9 mouse cellular contexts compared by ENCODE assay signal in the genomic region with DNA sequence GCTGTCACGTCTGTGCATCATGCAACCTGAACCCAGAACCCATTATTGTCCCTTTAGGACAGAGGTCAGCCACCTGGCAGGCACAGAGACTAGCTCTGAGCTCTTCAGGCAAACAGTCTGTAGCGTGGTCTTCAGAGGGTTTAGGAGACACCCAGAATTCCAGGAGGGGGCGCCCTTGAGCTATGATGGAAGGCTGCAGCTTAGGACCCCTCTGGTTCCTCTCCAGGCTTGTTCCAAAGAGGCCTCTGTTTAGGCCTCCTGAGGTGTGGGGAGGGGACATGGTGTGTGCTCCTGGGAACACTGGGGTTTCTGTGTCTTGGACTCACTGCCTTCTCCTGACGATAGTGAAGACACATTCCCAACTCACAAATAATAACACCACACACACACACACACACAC. TPM values are rescaled to one million over a fixed set of nuclear protein-coding genes. Genes with fewer than 3 reads are reported as not detected.
DNase-seq lines count a peak whose midpoint lies in the region; ATAC-seq lines count a peak whose summit lies in the region.
"Had no signal": no experiment of that assay in that cellular context is flagged by ENCODE, and none has a peak within 500 bp of the region (broad histone marks: within the 10 kb centered on the region; RNA-seq: fewer than 3 reads in every experiment).

No protein-coding gene starts in this region.

- no peak overlapping the region for H3K4me3 ChIP-seq in embryonic facial prominence, embryonic 15.5 days (replicated peaks)
- H3K4me3 ChIP-seq in hindbrain, embryonic 11.5 days (ENCODE audit: low read depth, low read length), result no peak overlapping the region
- H3K4me3 ChIP-seq: myocyte had no signal

- no peak overlapping the region for H3K9ac ChIP-seq in embryonic facial prominence, embryonic 15.5 days
- H3K9ac ChIP-seq in hindbrain, embryonic 11.5 days (ENCODE audit: low read depth, low read length), result no peak overlapping the region

- H3K36me3 ChIP-seq in embryonic facial prominence, embryonic 15.5 days, result no peaks in the 10 kb centered on the region
- no peaks in the 10 kb centered on the region for H3K36me3 ChIP-seq in hindbrain, embryonic 11.5 days (ENCODE audit: control insufficient read depth, insufficient read depth, low read length)

- no peak overlapping the region for H3K4me2 ChIP-seq in embryonic facial prominence, embryonic 15.5 days (replicated peaks)
- no peak overlapping the region for H3K4me2 ChIP-seq in hindbrain, embryonic 11.5 days (replicated peaks; ENCODE audit: low read depth, low read length)

- WGBS in embryonic facial prominence, embryonic 15.5 days, result 18% methylated on average over 4 of the region's 4 CpGs
- WGBS in hindbrain, embryonic 11.5 days, result 17% methylated on average over 4 of the region's 4 CpGs

- ATAC-seq in embryonic facial prominence, embryonic 15.5 days (ENCODE audit: insufficient number of reproducible peaks, low FRiP score, low TSS enrichment, low read depth), result peak; percentile 51; the same call in 1 of the 2 replicates
- ATAC-seq in hindbrain, embryonic 11.5 days (ENCODE audit: low FRiP score), result peak; percentile 73

- peak; percentile 7 for DNase-seq in CD4-positive helper T cell, adult 2 months (ENCODE audit: low read depth, low spot score)
- peak; percentile 75 for DNase-seq in ZHBTc4 (ENCODE audit: low read depth, low spot score)
- peak; percentile 91 for DNase-seq in hindbrain, embryonic 11.5 days (ENCODE audit: low spot score)
- DNase-seq in layer of hippocampus, adult 8-10 months (ENCODE audit: low spot score in 2 of 2), result peak; percentile 37 to 69
- DNase-seq in lung, postnatal 36 days, result peak; percentile 85
- DNase-seq in spleen, postnatal 10 days (ENCODE audit: low spot score in 2 of 2), result peak; percentile 31 to 80
- DNase-seq in Muller cell, postnatal 12 days (ENCODE audit: inconsistent ontology term), result no peak

- no peaks in the 10 kb centered on the region for H3K27me3 ChIP-seq in embryonic facial prominence, embryonic 15.5 days
- no peaks in the 10 kb centered on the region for H3K27me3 ChIP-seq in hindbrain, embryonic 11.5 days (ENCODE audit: control insufficient read depth, insufficient read depth, low read length)

- H3K4me1 ChIP-seq in embryonic facial prominence, embryonic 15.5 days, result no peaks in the 10 kb centered on the region
- H3K4me1 ChIP-seq in hindbrain, embryonic 11.5 days (replicated peaks; ENCODE audit: control insufficient read depth, insufficient read depth, low read length), result peaks cover 6% of the 10 kb centered on the region

- no peak overlapping the region for H3K27ac ChIP-seq in embryonic facial prominence, embryonic 15.5 days (replicated peaks)
- no peak overlapping the region for H3K27ac ChIP-seq in hindbrain, embryonic 11.5 days (ENCODE audit: low read depth, low read length)

- no peaks in the 10 kb centered on the region for H3K9me3 ChIP-seq in embryonic facial prominence, embryonic 15.5 days (replicated peaks)
- no peaks in the 10 kb centered on the region for H3K9me3 ChIP-seq in hindbrain, embryonic 11.5 days (ENCODE audit: control insufficient read depth, low read length)

RNA-seq across cellular contexts. Expression of gene Zfp503, which starts 20.4 kb away (rescaled TPM):
- 26.1 and 27.0 TPM in 2 replicates for polyA plus RNA-seq in embryonic facial prominence, embryonic 15.5 days (2015; fragmentation: Nextera tagmentation; extraction: Ambion mirVana)
- 11.8 and 15.4 TPM in 2 replicates for polyA plus RNA-seq in hindbrain, embryonic 11.5 days (2014; fragmentation: Nextera tagmentation; extraction: Ambion mirVana)
- total RNA-seq in layer of hippocampus, adult 8-10 months (2022), result 1 to 10 TPM; 2.5 to 3.4 (median 3.1) TPM

RNA-seq across cellular contexts. Expression of gene Lrmda, which starts 50.5 kb away (rescaled TPM):
- polyA plus RNA-seq in embryonic facial prominence, embryonic 15.5 days (2015; fragmentation: Nextera tagmentation; extraction: Ambion mirVana), result 0.39 and 0.64 TPM in 2 replicates
- 0.20 and 0.91 TPM in 2 replicates for polyA plus RNA-seq in hindbrain, embryonic 11.5 days (2014; fragmentation: Nextera tagmentation; extraction: Ambion mirVana)
- total RNA-seq in layer of hippocampus, adult 8-10 months (2022), result 1 to 10 TPM in 3 of 4 experiments, under 1 TPM in 1; 0.59 to 4.9 (median 1.8) TPM
